Mouse (Mus musculus): Measurements from ENCODE around the gene Intu. TPM values are rescaled to one million over a fixed set of nuclear protein-coding genes. Genes with fewer than 3 reads are reported as not detected.

The Intu gene
- total and polyA plus RNA-seq, 3 experiments = 9.7 to 12.3 TPM; not detected in 1

GRCm38 (mm10) chr3:40510567-40510966 lies 20.5 kb upstream of the Intu start:
- peak; percentile 75 for DNase-seq (ENCODE audit: low read depth, low spot score)
- no peaks in the 10 kb centered on the region for H3K79me2 ChIP-seq (ENCODE audit: control insufficient read depth, insufficient read depth, low read length, poor library complexity)
- no peak overlapping the region for H3K9ac ChIP-seq (ENCODE audit: control insufficient read depth, low read depth, low read length, poor library complexity, severe bottlenecking)
- peaks cover 0 to 12% of the 10 kb centered on the region in 2 experiments; a peak in 2 of 4 replicates for H3K4me1 ChIP-seq (ENCODE audit: control insufficient read depth in 1 of 2, insufficient read depth in 2 of 2, low read length in 2 of 2)
- H3K4me3 ChIP-seq (ENCODE audit: control insufficient read depth in 1 of 2, insufficient read depth in 1 of 2, low read depth in 2 of 2, low read length in 2 of 2) = peak overlapping the region in 1 of 2 experiments; percentile 11; a peak in 1 of 4 replicates
- H3K27ac ChIP-seq (ENCODE audit: control insufficient read depth, low read depth, low read length) = no peak overlapping the region
- H3K9me3 ChIP-seq (replicated peaks; ENCODE audit: insufficient read depth, low read length) = no peaks in the 10 kb centered on the region
- H3K36me3 ChIP-seq (ENCODE audit: control insufficient read depth in 1 of 2, insufficient read depth in 2 of 2, low read length in 2 of 2) = peaks cover 0 to 4% of the 10 kb centered on the region in 2 experiments; a peak in 2 of 4 replicates
- TF ChIP-seq ZKSCAN1 (IDR thresholded peaks at IDR 0.05; ENCODE audit: low read depth, low read length) (no peak), MEF2A (IDR thresholded peaks at IDR 0.05; ENCODE audit: extremely low read depth, insufficient replicate concordance, low read depth, low read length, poor library complexity, severe bottlenecking) (peak; percentile 52; the same call in 1 of the 2 replicates), ELF1 (IDR thresholded peaks at IDR 0.05; ENCODE audit: low read depth, low read length) (peak; percentile 39; the same call in 1 of the 2 replicates), NELFE (IDR thresholded peaks at IDR 0.05; ENCODE audit: low read depth, low read length) (no peak), SIN3A (IDR thresholded peaks at IDR 0.05; ENCODE audit: low read length) (0 out of 2 replicates have a peak, but pooled peaks have one; percentile 29), ZMIZ1 (IDR thresholded peaks at IDR 0.05; ENCODE audit: low read depth, low read length) (no peak), MYC (IDR thresholded peaks at IDR 0.05; ENCODE audit: low read depth, low read length) (0 out of 2 replicates have a peak, but pooled peaks have one; percentile 20), E2F4 (IDR thresholded peaks at IDR 0.05; ENCODE audit: borderline replicate concordance, low read depth, low read length) (no peak), ETS1 (IDR thresholded peaks at IDR 0.05; ENCODE audit: low read depth, low read length) (no peak), EP300 (IDR thresholded peaks at IDR 0.05; ENCODE audit: low read depth in 1 of 2, low read length in 2 of 2) (0 out of 4 replicates have a peak, but pooled peaks of 1 of the 2 experiments have one; percentile 24)
- H3K27me3 ChIP-seq (ENCODE audit: control insufficient read depth in 1 of 2, insufficient read depth in 2 of 2, low read length in 2 of 2) = no peaks in the 10 kb centered on the region

DNA sequence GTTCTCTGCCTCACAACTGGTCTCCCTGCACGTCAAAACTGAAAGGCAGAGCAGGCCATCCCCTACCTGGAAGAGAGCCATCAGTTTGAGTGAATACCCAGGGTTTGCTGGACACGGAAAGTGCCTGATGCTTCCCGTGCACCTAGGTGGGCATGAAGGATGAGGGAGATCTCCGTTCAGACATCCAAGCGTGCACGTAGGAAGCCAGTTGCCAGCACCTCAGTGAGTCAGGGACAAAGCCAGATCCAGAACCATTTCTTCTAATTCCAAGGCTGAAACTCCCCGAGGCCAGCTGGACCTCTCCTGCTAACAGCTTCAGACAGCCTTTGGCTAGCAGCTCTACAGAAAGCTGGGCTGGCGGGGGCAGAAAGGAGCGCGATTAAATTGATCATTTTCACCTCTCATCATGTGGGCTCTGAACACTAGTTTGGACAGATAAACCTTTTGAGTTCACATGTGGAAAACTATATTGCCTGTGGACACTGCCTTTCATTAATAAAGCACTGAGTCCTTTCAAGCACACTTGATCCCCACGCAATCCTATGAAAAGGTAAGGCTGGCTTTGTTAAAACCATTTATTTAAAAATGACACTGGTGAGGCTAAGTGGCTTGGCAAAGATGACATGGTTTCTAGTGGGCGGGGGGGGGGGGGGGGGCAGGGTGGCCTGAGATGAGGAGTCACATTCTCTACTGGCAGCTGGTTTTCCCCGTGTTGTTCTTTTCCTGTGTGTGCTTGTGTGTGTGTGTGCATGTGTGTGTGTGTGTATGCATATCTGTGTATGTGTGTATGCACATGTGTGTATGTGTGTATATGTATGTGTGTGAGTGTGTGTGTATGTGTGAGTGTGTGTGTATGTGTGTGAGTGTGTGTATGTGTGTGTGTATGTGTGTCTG lies 17.9 kb upstream of the Intu start:
- Histone ChIP-seq H3K79me2 (ENCODE audit: control insufficient read depth, insufficient read depth, low read length, poor library complexity) (no peaks in the 10 kb centered on the region), H3K9me3 (replicated peaks; ENCODE audit: insufficient read depth, low read length) (no peaks in the 10 kb centered on the region), H3K27ac (ENCODE audit: control insufficient read depth, low read depth, low read length) (no peak overlapping the region), H3K4me1 (ENCODE audit: control insufficient read depth in 1 of 2, insufficient read depth in 2 of 2, low read length in 2 of 2) (peaks cover 0 to 12% of the 10 kb centered on the region in 2 experiments; a peak in 2 of 4 replicates), H3K9ac (ENCODE audit: control insufficient read depth, low read depth, low read length, poor library complexity, severe bottlenecking) (no peak overlapping the region), H3K4me3 (ENCODE audit: control insufficient read depth in 1 of 2, insufficient read depth in 1 of 2, low read depth in 2 of 2, low read length in 2 of 2) (no peak overlapping the region), H3K36me3 (ENCODE audit: control insufficient read depth in 1 of 2, insufficient read depth in 2 of 2, low read length in 2 of 2) (peaks cover 0 to 4% of the 10 kb centered on the region in 2 experiments; a peak in 2 of 4 replicates), H3K27me3 (ENCODE audit: control insufficient read depth in 1 of 2, insufficient read depth in 2 of 2, low read length in 2 of 2) (no peaks in the 10 kb centered on the region)
- no peak for DNase-seq (ENCODE audit: low read depth, low spot score)
- TF ChIP-seq SMC3 (IDR thresholded peaks at IDR 0.05; ENCODE audit: low read depth, low read length) (no peak), MEF2A (IDR thresholded peaks at IDR 0.05; ENCODE audit: extremely low read depth, insufficient replicate concordance, low read depth, low read length, poor library complexity, severe bottlenecking) (no peak), NELFE (IDR thresholded peaks at IDR 0.05; ENCODE audit: low read depth, low read length) (no peak), TAL1 (IDR thresholded peaks at IDR 0.05; ENCODE audit: low read length) (no peak), KAT2A (conservative IDR thresholded peaks at IDR 0.05; ENCODE audit: low read depth, low read length) (no peak), SIN3A (IDR thresholded peaks at IDR 0.05; ENCODE audit: low read length) (no peak), MAFK (IDR thresholded peaks at IDR 0.05; ENCODE audit: borderline replicate concordance, low read depth, low read length) (no peak), ETS1 (IDR thresholded peaks at IDR 0.05; ENCODE audit: low read depth, low read length) (no peak), MYC (IDR thresholded peaks at IDR 0.05; ENCODE audit: low read depth, low read length) (no peak), RAD21 (IDR thresholded peaks at IDR 0.05; ENCODE audit: low read depth, low read length) (no peak), USF1 (IDR thresholded peaks at IDR 0.05; ENCODE audit: low read depth, low read length) (no peak), RCOR1 (IDR thresholded peaks at IDR 0.05; ENCODE audit: low read depth, low read length) (no peak), GABPA (IDR thresholded peaks at IDR 0.05; ENCODE audit: low read depth, low read length) (no peak), MYB (IDR thresholded peaks at IDR 0.05; ENCODE audit: low read depth, low read length) (no peak)

Measured in MEL (cell line).